Mouse (Mus musculus) leukemia stem cell, adult 10-12 weeks (primary cell): ENCODE measurements around the gene Gp1ba. TPM values are rescaled to one million over a fixed set of nuclear protein-coding genes. Genes with fewer than 3 reads are reported as not detected.

Experiments
- polyA plus RNA-seq: library from polyadenylated mRNA; stranded (reverse); fragments of >175 nt; gene quantifications from 2 replicates; pipeline ENCODE4 v1.2.3, GENCODE M21; 2012; ENCODE audit warnings: low replicate concordance

The Gp1ba gene
- 17.4 and 31.1 TPM in 2 replicates for polyA plus RNA-seq

DNA sequence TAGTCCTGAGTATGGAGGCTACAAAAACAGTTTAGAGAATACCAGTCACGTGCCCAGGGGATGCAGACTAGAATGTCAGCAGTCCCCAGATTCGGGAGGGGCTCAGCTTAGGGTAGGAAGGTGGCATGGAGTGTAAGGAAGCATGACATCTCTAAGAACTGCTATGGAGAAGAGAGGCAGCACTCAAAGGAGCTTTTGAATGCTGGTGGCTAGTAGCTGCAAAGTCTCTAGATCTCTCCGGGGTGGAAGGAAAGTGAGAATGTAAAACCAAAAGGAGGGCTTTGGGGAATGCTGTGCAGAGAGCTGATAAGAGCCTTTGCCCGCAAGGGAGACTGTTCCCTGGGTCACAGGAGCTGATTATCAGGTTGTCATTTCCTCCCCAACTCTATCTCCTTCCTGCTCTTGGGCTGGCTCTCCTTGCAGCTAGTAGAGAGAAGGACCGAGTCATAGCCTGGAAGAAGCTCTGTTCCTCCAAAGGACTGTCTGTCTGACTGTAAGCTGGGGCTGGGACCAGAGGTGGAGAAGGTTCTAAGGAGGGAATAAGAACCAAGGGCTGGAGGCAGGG, at the start of gene Gp1ba:
Gp1ba (plus strand) TSS at position 409 of the 565 bp plus-strand sequence.

DNA sequence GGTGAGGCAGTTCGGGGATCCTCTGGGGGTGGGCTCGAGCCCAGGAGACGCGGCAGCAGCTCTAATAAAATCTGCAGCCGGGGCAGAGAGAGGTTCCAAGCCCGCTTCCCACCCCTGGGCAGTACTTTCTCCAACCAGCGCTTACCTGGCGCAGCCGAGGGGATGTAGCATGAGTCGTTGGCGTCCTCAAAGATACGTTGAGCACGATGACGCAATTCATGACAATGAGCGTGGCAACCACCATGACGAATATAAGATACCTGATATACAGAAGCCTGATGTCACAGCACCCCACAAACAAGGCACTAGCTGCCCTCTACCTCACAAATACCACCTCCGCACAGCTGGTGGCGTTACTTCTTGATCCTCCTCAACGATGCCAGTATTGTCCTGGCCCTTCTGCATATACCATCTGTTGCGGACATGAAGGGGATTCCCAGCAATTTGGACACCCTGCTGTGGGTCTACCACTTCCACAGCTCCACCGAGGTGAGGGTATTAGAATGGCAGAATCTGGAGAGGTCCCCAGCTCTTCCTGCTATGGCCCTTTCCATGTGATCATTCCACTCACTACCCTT, 23.3 kb upstream of the Gp1ba start, which contains the start of gene 4930544D05Rik:
4930544D05Rik (plus strand) TSS at position 333 of the 578 bp plus-strand sequence.

DNA sequence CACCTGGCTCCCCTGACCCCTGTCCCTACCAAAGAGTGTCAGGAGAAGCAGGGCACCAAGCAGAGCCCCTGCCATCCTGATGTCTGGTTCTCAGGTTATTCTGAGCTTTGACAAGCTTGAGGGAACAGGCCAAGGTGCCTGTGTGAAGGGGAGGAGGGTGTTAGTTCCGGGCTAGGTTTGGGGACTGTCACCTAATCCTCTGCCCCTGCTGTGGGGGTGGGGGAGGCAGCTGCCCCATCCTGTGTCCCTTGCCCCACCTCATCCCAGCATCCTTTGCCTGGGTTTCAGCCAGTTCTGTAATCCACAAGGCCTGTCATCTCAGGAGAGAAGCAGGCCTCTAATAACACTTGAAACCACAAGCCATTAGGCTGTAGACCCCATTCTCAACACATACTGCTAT, 19.8 kb upstream of the Gp1ba start, which contains the start of gene Chrne:
Chrne (minus strand) TSS at position 116 of the 400 bp plus-strand sequence.

DNA sequence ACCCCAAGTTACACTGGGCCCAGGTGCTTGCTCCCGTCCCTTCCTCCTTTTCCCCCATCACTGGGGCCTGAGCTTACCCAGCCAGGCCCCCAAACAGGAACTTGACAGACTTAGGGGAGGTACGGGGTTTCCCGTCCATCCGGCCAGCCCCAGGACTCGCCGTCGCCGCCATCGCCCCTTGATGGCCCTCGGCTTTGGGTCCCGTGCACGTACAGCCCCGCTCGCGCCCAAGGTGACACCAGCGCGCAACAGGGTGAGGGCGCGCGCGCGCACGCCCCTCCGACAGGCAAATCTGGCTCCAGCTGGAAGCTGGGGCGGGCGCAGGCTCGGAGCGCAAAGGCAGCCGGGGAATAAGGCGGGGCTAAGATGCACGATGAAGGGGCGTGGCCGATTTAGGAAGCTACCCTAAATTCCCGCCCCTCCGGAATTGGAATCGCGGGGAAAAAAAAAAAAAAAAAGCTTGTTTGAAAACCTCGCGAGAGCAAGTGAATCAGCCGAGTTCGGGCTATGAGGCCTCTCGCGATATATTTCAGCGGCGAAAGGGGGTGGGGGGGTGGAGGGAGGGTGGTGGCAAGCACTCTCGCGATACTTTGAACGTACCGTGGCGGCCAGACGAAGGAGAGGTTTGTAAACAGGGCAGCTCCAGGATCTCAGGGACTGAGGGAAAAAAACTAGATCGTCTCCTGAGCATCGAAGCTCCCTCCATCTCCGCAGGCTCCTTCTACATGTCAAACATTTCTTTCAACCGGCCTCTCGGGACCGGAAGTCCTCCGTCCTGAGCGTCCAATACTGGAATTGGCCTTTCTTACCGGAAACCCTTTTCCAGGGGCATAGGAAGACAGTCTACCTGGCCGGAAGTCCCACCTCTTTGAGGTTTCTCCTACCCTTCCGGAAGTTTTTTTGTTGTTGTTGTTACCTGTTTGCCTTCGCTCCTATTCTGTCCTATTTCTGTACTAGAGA, 8.0 kb downstream of the Gp1ba start, which contains the start of the genes Rnf167 and Slc25a11:
Rnf167 (plus strand) TSS at position 545 of the 960 bp plus-strand sequence.
Slc25a11 (minus strand) TSS at position 789 of the 960 bp plus-strand sequence.

DNA sequence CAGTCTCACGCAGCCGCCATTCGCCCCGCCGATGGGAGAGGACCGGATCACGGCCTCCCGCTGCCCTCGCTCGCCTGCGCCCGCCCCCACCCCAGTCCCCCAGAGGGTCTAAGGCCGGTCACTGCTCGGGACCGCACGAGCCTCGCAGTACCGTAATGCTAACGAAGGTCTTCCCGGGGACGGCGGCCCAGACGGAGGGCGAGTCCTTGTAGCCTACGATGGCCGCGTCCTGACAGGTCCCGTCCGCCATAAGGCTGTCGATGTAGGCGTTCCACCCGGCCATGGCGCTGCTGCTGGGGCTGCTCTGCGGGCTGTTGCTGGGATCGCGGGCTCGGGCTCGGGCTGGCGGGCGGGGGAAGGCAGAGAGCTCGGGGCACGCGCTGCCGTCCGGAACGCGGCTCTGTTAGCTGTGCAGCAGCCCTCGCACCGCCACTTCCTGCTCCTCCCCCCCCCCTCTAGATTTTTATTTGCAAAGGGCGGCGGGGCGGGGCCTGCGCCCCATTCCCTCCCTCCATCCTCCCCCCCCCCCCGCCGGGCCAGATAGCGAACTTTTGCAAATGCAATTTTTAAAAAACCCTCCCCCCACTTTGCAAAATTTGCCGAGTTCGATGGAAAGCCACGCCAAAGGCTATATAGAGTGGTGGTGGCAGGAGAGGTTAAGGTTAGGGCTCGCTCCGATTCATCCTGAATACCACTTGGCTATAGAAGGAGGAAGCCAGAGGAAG, 15.4 kb downstream of the Gp1ba start, which contains the start of gene Pfn1:
Pfn1 (minus strand) TSS at position 447 of the 725 bp plus-strand sequence.

DNA sequence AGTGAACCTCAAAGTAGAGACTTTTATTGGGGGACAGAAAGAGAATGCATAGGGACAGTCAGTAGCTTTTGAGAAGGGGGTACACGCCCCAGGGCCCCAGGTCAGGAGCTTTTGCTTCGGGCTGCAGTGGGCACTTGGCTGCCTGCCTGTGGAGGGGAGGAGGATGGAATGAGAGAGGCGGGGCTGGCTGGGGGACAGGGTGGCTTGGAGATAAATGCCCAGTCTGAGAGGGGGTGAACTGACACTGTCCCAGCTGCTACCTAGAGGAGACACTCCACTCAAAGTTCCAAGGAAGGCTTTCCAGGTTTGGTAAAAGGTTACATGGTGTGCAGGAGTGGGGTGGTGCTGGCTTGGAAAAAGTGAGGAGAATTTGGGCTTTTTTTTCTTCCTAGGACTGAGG, 18.0 kb downstream of the Gp1ba start, which contains the start of gene Eno3:
Eno3 (plus strand) TSS at position 239 of the 400 bp plus-strand sequence.

DNA sequence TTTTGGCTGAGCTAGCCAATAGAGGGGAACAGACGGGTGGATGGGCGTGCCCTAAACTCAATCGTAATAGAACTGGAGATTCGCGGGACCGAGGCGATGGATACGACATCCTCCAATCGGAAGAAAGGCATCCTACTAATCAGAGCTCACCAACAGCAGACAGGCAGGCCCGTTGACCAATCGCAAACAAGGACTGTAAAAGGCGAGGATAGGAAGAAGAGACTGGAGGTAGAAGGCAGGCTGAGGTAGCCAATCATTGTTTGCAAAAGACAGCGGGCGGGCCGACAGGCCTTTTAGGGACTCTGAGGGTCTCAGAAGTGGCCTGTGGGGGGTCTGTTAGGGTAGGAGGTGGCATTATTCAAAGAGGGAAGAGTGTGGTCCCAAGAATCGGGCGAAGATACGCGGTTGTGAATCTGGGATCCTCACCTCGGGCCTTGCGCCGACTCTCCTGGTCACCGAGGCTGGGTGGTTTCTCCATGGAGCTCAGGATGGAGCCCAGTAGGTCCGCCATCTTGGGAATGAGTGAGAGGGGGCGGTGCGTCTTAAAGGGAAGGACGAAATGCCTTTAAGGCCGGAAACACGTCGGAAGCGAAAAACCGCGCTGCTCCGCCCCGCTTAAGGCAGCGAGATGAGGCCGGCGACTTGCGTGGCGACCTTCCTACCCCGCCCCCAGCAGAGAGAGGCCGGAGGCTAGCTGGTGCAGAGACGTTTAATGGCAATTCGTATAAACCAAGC, 30.0 kb downstream of the Gp1ba start, which contains the start of gene Spag7:
Spag7 (minus strand) TSS at position 646 of the 735 bp plus-strand sequence.

DNA sequence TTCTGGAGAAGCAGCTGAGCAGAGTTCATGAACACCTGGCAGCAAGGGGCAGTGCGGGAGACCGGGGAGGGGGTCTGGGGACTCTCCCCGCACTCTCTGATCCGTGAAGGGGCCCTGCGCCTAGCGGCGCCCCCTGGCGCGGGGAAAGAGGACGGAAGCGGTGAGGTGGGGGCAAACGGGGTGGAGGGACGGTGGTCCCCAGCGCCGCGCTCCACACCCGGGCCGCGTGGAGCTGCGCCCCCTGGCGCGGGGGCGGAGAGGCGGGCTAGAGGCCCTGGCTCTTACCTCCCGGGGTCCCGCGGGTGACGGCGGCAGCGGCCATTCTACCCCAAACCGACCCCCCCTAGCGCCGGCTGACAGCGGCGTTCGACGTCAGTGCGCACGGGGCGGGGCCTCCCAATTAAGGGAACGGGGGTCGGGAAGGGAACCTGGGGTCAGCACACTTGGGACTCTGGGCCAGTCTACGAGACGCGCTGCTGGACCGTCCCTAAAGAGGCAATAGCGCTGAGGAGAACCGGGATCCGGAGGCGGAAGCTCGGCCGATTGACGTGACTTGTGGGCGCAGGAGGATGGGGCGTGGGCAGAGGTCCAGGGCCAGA, 48.8 kb downstream of the Gp1ba start, which contains the start of gene Camta2:
Camta2 (minus strand) TSS at position 505 of the 599 bp plus-strand sequence.

Other genes with a start within 250 kb of the Gp1ba start
- 84.1 and 130 TPM in 2 replicates for gene Pelp1, start 229.1 kb upstream of the Gp1ba start, polyA plus RNA-seq
- gene Arrb2, start 206.5 kb upstream of the Gp1ba start, polyA plus RNA-seq: 187 and 287 TPM in 2 replicates
- gene Med11, start 187.2 kb upstream of the Gp1ba start, polyA plus RNA-seq: 6.5 and 33.1 TPM in 2 replicates
- 1.6 TPM in 2 replicates for gene Zmynd15, start 179.7 kb upstream of the Gp1ba start, polyA plus RNA-seq
- gene Cxcl16, start 179.1 kb upstream of the Gp1ba start, polyA plus RNA-seq: 0.86 and 2.0 TPM in 2 replicates
- gene Tm4sf5, start 133.9 kb upstream of the Gp1ba start, polyA plus RNA-seq: not detected in 2 replicates
- not detected in 2 replicates for gene Vmo1, start 124.5 kb upstream of the Gp1ba start, polyA plus RNA-seq
- gene Gltpd2, start 119.9 kb upstream of the Gp1ba start, polyA plus RNA-seq: not detected in 2 replicates
- gene Psmb6, start 113.8 kb upstream of the Gp1ba start, polyA plus RNA-seq: 51.2 and 127 TPM in 2 replicates
- not detected in 2 replicates for gene Gm40193, start 106.2 kb upstream of the Gp1ba start, polyA plus RNA-seq
- gene Pld2, start 99.1 kb upstream of the Gp1ba start, polyA plus RNA-seq: 0.79 and 2.3 TPM in 2 replicates
- gene Mink1, start 76.2 kb upstream of the Gp1ba start, polyA plus RNA-seq: 80.3 and 81.9 TPM in 2 replicates
- not detected in 2 replicates for gene 4930544D05Rik, start 23.3 kb upstream of the Gp1ba start, polyA plus RNA-seq
- gene Chrne, start 19.9 kb upstream of the Gp1ba start, polyA plus RNA-seq: 0.54 and 1.8 TPM in 2 replicates
- 52.5 and 175 TPM in 2 replicates for gene Rnf167, start 8.1 kb downstream of the Gp1ba start, polyA plus RNA-seq
- gene Slc25a11, start 8.4 kb downstream of the Gp1ba start, polyA plus RNA-seq: 28.6 and 32.9 TPM in 2 replicates
- gene Pfn1, start 15.5 kb downstream of the Gp1ba start, polyA plus RNA-seq: 3,216 and 5,291 TPM in 2 replicates
- gene Eno3, start 18.1 kb downstream of the Gp1ba start, polyA plus RNA-seq: 8.0 and 15.4 TPM in 2 replicates
- 65.7 and 82.3 TPM in 2 replicates for gene Spag7, start 30.3 kb downstream of the Gp1ba start, polyA plus RNA-seq
- 29.3 and 36.4 TPM in 2 replicates for gene Camta2, start 49.0 kb downstream of the Gp1ba start, polyA plus RNA-seq
- not detected in 2 replicates for gene Inca1, start 61.0 kb downstream of the Gp1ba start, polyA plus RNA-seq
- gene Kif1c, start 61.4 kb downstream of the Gp1ba start, polyA plus RNA-seq: 30.4 and 70.0 TPM in 2 replicates
- 0.96 and 1.0 TPM in 2 replicates for gene Zfp3, start 125.1 kb downstream of the Gp1ba start, polyA plus RNA-seq
- 2.1 TPM in 1 of 2 replicates, not detected in the other for gene Scimp, start 173.5 kb downstream of the Gp1ba start, polyA plus RNA-seq
- gene Rabep1, start 205.7 kb downstream of the Gp1ba start, polyA plus RNA-seq: 41.5 and 47.7 TPM in 2 replicates